Mouse (Mus musculus) lung, postnatal 0 days (tissue): Measurements from ENCODE around the gene Nedd4. TPM values are rescaled to one million over a fixed set of nuclear protein-coding genes. Genes with fewer than 3 reads are reported as not detected.
"Not testable (repeated sequence)": the region's sequence is repeated elsewhere in the genome, so short reads cannot be mapped to it uniquely, and the experiment has no call there.

ENCODE experiments used
- ATAC-seq: fragments of 200-750 bp; cut with Nextera tagmentation; 2 replicates; pipeline ENCODE4 v1.8.0; 2017; ENCODE audit warnings: moderate library complexity
- DNase-seq: peaks from one replicate; pipeline ENCODE4 v3.0.0-alpha.2; 2016; ENCODE audit warnings: low spot score
- H3K27ac ChIP-seq: fragments of 300-500 bp; sonication (generic); 2 replicates; pipeline ENCODE4 v1.5.1; 2014; ENCODE audit warnings: antibody characterized with exemption, mild to moderate bottlenecking, low read length, mixed read lengths
- H3K27me3 ChIP-seq: fragments of 300-500 bp; sonication (generic); replicated peaks from 2 replicates; pipeline ENCODE4 v1.6.1; 2014; ENCODE audit warnings: low read length, mixed read lengths; ENCODE audit not compliant: insufficient read depth
- H3K36me3 ChIP-seq: fragments of 300-500 bp; sonication (generic); 2 replicates; pipeline ENCODE4 v1.6.1; 2014; ENCODE audit warnings: low read length, mixed read lengths; ENCODE audit not compliant: insufficient read depth
- H3K4me1 ChIP-seq: fragments of 300-500 bp; sonication (generic); 2 replicates; pipeline ENCODE4 v1.6.1; 2014; ENCODE audit warnings: antibody characterized with exemption, low read depth, low read length, mixed read lengths; ENCODE audit not compliant: insufficient read depth
- H3K4me2 ChIP-seq: fragments of 300-500 bp; sonication (generic); replicated peaks from 2 replicates; pipeline ENCODE4 v1.6.1; 2014; ENCODE audit warnings: low read depth, mild to moderate bottlenecking, low read length, moderate library complexity, mixed read lengths
- H3K4me3 ChIP-seq: fragments of 300-500 bp; sonication (generic); 2 replicates; pipeline ENCODE4 v1.5.1; 2014; ENCODE audit warnings: low read depth, low read length
- H3K9ac ChIP-seq: fragments of 300-500 bp; sonication (generic); replicated peaks from 2 replicates; pipeline ENCODE4 v1.6.1; 2014; ENCODE audit warnings: low read depth, mild to moderate bottlenecking
- H3K9me3 ChIP-seq: fragments of 300-500 bp; sonication (generic); 2 replicates; pipeline ENCODE4 v1.6.1; 2016; ENCODE audit warnings: low read length, mixed read lengths
- CTCF ChIP-seq: IDR thresholded peaks from 2 replicates; pipeline ENCODE4 v1.5.1; 2016; ENCODE audit warnings: antibody characterized with exemption, mild to moderate bottlenecking
- EP300 ChIP-seq: IDR thresholded peaks from 2 replicates; pipeline ENCODE4 v1.6.1; 2016; ENCODE audit warnings: antibody characterized with exemption, mild to moderate bottlenecking, control low read depth
- WGBS: fragments of 180-500 bp; shearing (Covaris S2); extraction: QIAGEN DNeasy Blood & Tissue Kit; methylation state at CpG from one replicate; pipeline ENCODE4 v1.1.7; 2014; 5-methylcytosine and 5-hydroxymethylcytosine counted together
- polyA plus RNA-seq: library from polyadenylated mRNA; unstranded; fragments of >200 nt; fragmentation: Nextera tagmentation; extraction: Ambion mirVana; gene quantifications from 2 replicates; pipeline ENCODE4 v1.2.1, GENCODE M21; 2015

The Nedd4 gene
- polyA plus RNA-seq, 1 experiment from 2014 or later: 264 TPM

DNA sequence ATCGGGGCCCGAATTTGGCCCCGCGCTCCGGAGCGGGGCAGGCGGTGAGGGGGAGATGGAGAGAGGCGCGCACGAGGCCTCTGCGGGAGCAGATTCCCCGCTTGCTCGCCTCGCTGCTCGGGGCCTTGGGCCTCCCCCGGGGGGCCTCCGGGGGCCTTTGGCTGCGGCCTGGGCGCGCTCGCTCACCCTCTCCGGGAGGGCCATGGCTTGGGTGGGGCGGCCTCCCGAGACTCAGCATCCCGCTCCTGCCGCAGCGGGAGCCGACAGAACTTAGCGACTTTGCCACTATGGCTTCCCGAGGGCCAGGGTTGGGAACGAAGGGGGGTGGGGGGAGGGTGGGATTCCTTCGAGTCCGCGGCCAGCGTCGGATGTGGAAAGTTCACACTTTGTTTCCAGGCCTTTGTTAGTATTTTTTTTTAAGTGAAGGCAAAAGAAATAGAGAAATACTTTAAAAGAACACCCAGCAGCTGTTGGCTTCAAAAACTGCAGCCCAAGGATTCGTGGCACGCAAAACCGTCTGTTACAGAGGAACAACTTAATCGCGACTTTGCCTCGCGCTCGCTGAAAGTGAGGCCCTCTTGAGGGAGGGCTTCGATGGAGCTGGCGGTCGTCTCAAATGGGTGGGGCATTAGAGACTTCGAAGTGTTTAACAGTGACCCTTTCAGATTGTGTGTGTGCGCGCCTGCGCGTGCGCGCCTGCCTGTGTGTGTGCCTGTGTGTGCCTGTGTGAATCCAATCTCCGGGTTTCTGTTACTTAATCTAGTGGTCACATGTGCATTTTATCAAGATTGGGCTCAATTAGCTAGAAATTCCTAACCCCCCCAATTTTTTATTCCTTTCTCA lies 766 bp downstream of the Nedd4 start:
- Histone ChIP-seq H3K4me3 (peak overlapping the region; percentile 91), H3K9ac (peak overlapping the region; percentile 98), H3K27me3 (no peaks in the 10 kb centered on the region), H3K4me1 (peaks cover 9% of the 10 kb centered on the region; the same call in 1 of the 2 replicates), H3K4me2 (peak overlapping the region; percentile 63), H3K27ac (peak overlapping the region; percentile 99), H3K9me3 (no peaks in the 10 kb centered on the region), H3K36me3 (no peaks in the 10 kb centered on the region)
- TF ChIP-seq CTCF: peak; percentile 25; the same call in 1 of the 2 replicates
- peak; percentile 15 for TF ChIP-seq EP300
- ATAC-seq: peak; percentile 72
- WGBS: under 1% methylated on average over 51 of the region's 55 CpGs
- DNase-seq: peak; percentile 96

DNA sequence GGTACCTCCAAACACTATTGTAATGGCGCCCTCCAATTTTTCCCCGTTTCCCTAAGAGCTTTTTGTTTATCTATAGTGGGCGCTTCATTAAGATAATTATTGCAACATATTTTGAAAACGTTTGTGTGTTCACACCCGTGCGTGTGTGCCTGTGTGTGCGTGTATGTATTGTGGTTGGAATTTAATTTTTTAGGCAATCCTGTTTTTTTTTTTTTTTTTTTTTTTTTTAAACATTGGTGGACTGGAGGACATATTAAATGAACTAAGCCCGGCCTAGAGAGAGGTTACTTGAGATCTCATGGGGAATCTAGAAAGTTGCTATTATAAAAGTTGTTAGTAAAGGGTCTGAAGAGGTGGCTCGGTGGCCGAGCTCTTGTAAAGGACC lies 1.4 kb downstream of the Nedd4 start:
- TF ChIP-seq EP300: no peak; the same call in 1 of the 2 replicates
- no peak for TF ChIP-seq CTCF
- H3K36me3 ChIP-seq: no peaks in the 10 kb centered on the region
- peak overlapping the region; percentile 99 for H3K27ac ChIP-seq
- no peak for DNase-seq
- no peak for ATAC-seq
- no peaks in the 10 kb centered on the region for H3K9me3 ChIP-seq
- WGBS: 4% methylated on average over 10 of the region's 10 CpGs
- peak overlapping the region; percentile 91 for H3K4me3 ChIP-seq
- H3K4me1 ChIP-seq: peaks cover 9% of the 10 kb centered on the region; the same call in 1 of the 2 replicates
- H3K27me3 ChIP-seq: no peaks in the 10 kb centered on the region
- peak overlapping the region; percentile 63 for H3K4me2 ChIP-seq
- H3K9ac ChIP-seq: peak overlapping the region; percentile 98

DNA sequence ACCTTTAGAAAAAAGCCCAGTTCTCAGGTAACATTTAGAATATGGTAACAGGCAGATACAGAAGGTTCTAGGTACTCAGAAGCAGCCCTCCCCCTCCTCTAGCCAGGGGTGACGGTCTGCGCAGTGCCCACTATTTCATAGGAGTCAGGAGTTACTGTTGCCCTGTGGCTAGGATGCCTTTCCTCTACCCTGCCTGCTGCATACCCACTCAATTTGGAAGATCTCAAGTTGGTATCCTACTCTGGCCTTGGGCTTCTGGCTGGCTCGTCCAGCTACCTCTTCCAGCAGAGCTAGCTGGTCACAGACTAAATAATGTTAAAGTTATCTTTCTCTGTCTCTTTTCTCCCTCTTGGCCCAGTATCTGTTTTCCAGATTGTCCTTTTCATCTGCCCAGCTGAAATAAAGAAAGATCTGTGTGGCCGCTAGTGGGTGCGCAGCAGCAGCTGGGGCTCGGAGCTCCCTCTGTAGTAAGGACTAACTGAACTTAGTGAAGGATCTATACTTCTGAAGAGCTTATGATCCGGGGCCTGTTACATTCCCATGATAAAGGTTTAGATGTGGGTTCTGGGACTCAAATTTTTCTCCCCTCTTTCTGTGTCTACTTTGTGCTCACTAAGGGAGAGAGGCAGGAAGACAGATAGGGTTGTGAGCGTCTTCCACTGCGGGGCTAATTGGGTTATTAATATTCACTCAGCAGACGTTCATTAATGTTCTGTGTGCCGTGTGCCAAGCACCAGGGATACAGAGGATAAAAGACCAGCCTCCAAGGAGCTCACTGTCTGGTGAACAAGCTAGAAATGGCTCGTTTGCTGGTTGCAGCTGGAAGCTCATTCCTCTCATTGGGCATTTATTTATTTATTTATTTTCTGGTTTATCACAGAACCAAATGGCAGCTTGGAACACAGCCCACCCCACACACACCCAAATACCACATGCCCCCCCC lies 2.5 kb downstream of the Nedd4 start:
- Histone ChIP-seq H3K36me3 (peaks cover 7% of the 10 kb centered on the region; the same call in 1 of the 2 replicates), H3K4me2 (peak overlapping the region; percentile 63)

DNA sequence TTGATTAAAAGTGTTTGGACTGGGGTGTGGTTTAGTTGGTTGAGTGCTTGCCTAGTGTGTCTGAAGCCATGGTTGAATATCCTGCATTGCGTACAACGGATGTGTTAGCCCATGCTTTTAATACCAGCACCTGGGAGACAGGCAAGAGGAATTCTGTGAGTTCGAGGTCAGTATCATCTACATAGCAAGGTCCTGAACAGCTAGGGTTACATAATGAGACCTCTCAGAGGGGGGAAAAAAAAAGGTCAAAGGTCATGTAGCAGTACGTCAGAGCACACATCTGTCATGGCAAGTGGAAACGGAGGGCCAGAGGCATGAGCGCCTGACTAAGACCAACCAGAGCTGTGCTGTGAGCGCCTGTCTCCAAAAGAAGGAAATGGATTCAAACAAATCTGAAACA lies 3.4 kb downstream of the Nedd4 start:
- no peak overlapping the region for H3K9ac ChIP-seq

More for the DNA sequence above, 2.5 kb downstream of the Nedd4 start:
- peak overlapping the region; percentile 99 for H3K27ac ChIP-seq
- peaks cover 9% of the 10 kb centered on the region; the same call in 1 of the 2 replicates for H3K4me1 ChIP-seq
- 23% methylated on average over 12 of the region's 12 CpGs for WGBS
- H3K9me3 ChIP-seq: no peaks in the 10 kb centered on the region
- H3K9ac ChIP-seq: peak overlapping the region; percentile 30; the same call in 1 of the 2 replicates
- DNase-seq (peak; percentile 60), ATAC-seq (no peak)
- peak overlapping the region; percentile 91 for H3K4me3 ChIP-seq
- no peak for TF ChIP-seq EP300
- peak; percentile 47 for TF ChIP-seq CTCF
- H3K27me3 ChIP-seq: no peaks in the 10 kb centered on the region

DNA sequence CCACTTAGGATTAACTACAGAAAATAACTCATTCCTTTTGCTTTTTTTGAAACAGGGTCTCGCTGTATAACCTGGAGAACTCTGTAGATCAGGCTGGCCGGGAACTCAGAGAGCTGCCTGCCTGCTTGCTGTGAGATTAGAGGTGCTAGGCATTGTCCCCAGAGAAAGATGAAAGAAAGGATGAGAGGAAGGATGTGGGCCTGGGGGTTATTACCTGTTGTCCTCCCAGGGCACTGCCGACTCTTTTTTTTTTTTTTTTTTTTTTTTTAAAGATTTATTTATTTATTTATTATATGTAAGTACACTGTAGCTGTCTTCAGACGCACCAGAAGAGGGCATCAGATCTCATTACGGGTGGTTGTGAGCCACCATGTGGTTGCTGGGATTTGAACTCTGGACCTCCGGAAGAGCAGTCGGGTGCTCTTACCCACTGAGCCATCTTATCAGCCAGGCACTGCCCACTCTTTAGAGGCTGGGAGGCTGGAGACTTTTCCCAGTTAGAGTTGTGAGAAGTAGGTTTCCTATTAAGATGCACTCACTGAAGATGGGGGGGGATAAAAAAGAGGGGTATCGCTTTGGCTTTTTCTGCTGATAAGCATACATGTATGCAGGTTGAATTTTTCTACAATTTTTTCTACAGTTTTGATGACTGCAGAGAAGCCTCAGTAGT lies 4.3 kb downstream of the Nedd4 start:
- H3K4me3 ChIP-seq, H3K9ac ChIP-seq, ATAC-seq, H3K27me3 ChIP-seq, DNase-seq, H3K27ac ChIP-seq, H3K9me3 ChIP-seq, H3K4me2 ChIP-seq, H3K4me1 ChIP-seq: not testable (repeated sequence)
- 63% methylated on average over 6 of the region's 8 CpGs for WGBS
- H3K36me3 ChIP-seq: peaks cover 14% of the 10 kb centered on the region; the same call in 1 of the 2 replicates

More for the DNA sequence above, 3.4 kb downstream of the Nedd4 start:
- H3K4me3 ChIP-seq: no peak overlapping the region
- DNase-seq: peak; percentile 48
- no peak for ATAC-seq
- peak overlapping the region; percentile 63; the same call in 1 of the 2 replicates for H3K4me2 ChIP-seq
- no peaks in the 10 kb centered on the region for H3K9me3 ChIP-seq
- 35% methylated on average over 7 of the region's 7 CpGs for WGBS
- H3K27me3 ChIP-seq: no peaks in the 10 kb centered on the region
- peaks cover 11% of the 10 kb centered on the region; the same call in 1 of the 2 replicates for H3K36me3 ChIP-seq
- peaks cover 9% of the 10 kb centered on the region; the same call in 1 of the 2 replicates for H3K4me1 ChIP-seq
- peak overlapping the region; percentile 51; the same call in 1 of the 2 replicates for H3K27ac ChIP-seq
- TF ChIP-seq EP300 (no peak), CTCF (no peak)
